Mouse (Mus musculus): ENCODE data around the gene Acad9. TPM values are rescaled to one million over a fixed set of nuclear protein-coding genes. Genes with fewer than 3 reads are reported as not detected.

The Acad9 gene
- polyA plus RNA-seq, 1 experiment from 2014 or later: 77.3 TPM

DNA sequence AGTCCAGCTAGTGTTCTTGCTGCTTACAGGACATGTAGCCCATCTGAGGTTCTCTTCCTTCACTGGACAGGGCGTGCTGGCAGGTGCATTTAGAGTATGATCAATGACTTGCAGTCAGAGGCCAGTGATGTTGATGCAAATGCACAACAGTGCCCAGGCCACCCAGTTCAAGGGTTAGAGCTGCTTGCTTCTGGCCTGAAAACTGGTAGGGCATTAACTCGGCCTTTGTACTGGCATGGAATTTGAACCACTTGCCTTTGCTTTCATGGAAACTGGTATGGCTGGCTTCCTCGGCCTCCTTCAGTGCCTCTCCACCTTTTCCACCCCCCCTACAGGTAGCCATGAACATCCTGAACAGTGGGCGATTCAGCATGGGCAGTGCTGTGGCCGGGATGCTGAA is 14.1 kb downstream of the Acad9 start:
- H3K36me3 ChIP-seq (ENCODE audit: control insufficient read depth, insufficient read depth, low read length): peaks cover 96% of the 10 kb centered on the region
- no peaks in the 10 kb centered on the region for H3K4me1 ChIP-seq (replicated peaks; ENCODE audit: control insufficient read depth, insufficient read depth, low read length)
- H3K4me3 ChIP-seq (ENCODE audit: low read depth, low read length): no peak overlapping the region
- WGBS: 89% methylated on average over 5 of the region's 5 CpGs
- ATAC-seq (replicated peaks; ENCODE audit: low FRiP score, low TSS enrichment, low read depth) (no peak), DNase-seq (ENCODE audit: low spot score) (peak; percentile 29)
- H3K9me3 ChIP-seq (ENCODE audit: control insufficient read depth, low read length): no peaks in the 10 kb centered on the region
- H3K27me3 ChIP-seq (replicated peaks; ENCODE audit: control insufficient read depth, insufficient read depth, low read length): no peaks in the 10 kb centered on the region
- H3K9ac ChIP-seq (ENCODE audit: low read length): no peak overlapping the region
- H3K4me2 ChIP-seq (ENCODE audit: low read length): no peak overlapping the region
- no peak overlapping the region for H3K27ac ChIP-seq (ENCODE audit: low read depth)

DNA sequence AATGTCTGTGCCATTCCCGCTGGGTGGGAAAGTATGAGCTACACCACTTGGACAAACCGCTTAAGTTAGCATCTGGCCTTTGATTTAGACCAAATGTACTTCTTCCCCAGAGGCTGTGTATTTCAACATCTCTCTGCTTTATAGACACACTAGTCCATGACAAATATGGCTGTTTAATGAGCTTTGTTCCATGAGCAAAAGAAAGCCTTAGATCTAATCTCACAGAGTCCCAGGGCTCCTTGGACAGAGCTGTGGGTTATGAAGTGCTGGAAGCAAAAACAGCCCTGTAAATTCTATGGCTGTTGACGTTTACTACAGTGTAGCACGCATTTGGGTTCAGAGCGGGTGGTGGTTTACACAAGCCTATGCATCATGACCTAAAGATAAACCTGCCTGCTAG is 15.0 kb downstream of the Acad9 start:
- H3K4me1 ChIP-seq (replicated peaks; ENCODE audit: control insufficient read depth, insufficient read depth, low read length): no peaks in the 10 kb centered on the region
- H3K27me3 ChIP-seq (replicated peaks; ENCODE audit: control insufficient read depth, insufficient read depth, low read length): no peaks in the 10 kb centered on the region
- H3K4me2 ChIP-seq (ENCODE audit: low read length): no peak overlapping the region
- WGBS: 92% methylated on average over 5 of the region's 5 CpGs
- ATAC-seq (replicated peaks; ENCODE audit: low FRiP score, low TSS enrichment, low read depth): no peak
- DNase-seq (ENCODE audit: low spot score): no peak
- no peak overlapping the region for H3K4me3 ChIP-seq (ENCODE audit: low read depth, low read length)
- no peaks in the 10 kb centered on the region for H3K9me3 ChIP-seq (ENCODE audit: control insufficient read depth, low read length)
- H3K36me3 ChIP-seq (ENCODE audit: control insufficient read depth, insufficient read depth, low read length): peaks cover 96% of the 10 kb centered on the region
- H3K27ac ChIP-seq (ENCODE audit: low read depth): no peak overlapping the region
- no peak overlapping the region for H3K9ac ChIP-seq (ENCODE audit: low read length)

DNA sequence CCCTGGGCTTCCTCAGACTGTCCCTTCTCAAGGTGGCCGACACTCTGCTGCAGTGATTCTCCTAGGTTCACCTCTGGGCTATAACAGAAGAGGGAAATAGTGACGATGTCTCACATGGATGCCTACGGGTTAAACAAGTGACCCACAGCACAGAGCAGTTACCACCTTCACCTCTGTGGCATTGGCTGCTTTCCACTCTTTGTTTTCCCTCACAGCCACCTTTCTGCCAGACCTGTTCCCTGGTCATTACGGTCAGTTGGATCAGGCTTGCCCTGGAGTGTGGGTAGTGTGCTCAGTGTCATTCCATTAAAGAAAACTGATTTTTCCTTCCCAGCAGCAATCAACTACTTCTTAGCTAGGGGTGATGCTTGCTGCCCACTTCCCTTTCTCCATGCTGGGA is 17.1 kb downstream of the Acad9 start:
- DNase-seq (ENCODE audit: low spot score): peak; percentile 27
- H3K4me1 ChIP-seq (replicated peaks; ENCODE audit: control insufficient read depth, insufficient read depth, low read length): no peaks in the 10 kb centered on the region
- WGBS: 98% methylated on average over 4 of the region's 4 CpGs

DNA sequence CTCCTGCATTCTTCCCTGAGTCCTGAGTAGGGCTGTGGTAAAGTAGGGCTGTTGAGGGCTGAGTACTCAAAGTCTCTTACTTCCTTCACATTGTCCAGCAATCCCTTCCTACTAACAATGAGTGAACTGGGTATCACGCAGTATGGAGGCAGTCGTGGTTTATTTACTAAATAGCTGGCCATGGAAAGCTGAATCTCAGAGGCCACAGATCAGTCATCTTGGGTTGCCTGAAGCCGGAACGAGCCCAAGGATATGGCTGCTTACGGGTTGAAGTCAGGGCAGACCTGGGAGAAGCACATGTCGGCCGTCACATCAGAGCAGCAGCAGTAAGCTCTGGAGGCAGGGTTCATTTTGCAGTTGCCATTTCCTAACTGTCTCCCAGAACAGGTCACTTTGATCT is 17.6 kb downstream of the Acad9 start:
- no peak for ATAC-seq (replicated peaks; ENCODE audit: low FRiP score, low TSS enrichment, low read depth)
- no peaks in the 10 kb centered on the region for H3K4me1 ChIP-seq (replicated peaks; ENCODE audit: control insufficient read depth, insufficient read depth, low read length)
- no peak overlapping the region for H3K4me2 ChIP-seq (ENCODE audit: low read length)
- H3K27ac ChIP-seq (ENCODE audit: low read depth): no peak overlapping the region
- no peaks in the 10 kb centered on the region for H3K27me3 ChIP-seq (replicated peaks; ENCODE audit: control insufficient read depth, insufficient read depth, low read length)
- H3K36me3 ChIP-seq (ENCODE audit: control insufficient read depth, insufficient read depth, low read length): peaks cover 93% of the 10 kb centered on the region
- 95% methylated on average over 7 of the region's 7 CpGs for WGBS
- no peaks in the 10 kb centered on the region for H3K9me3 ChIP-seq (ENCODE audit: control insufficient read depth, low read length)
- no peak overlapping the region for H3K4me3 ChIP-seq (ENCODE audit: low read depth, low read length)
- DNase-seq (ENCODE audit: low spot score): peak; percentile 24
- H3K9ac ChIP-seq (ENCODE audit: low read length): no peak overlapping the region

More for the DNA sequence above, 17.1 kb downstream of the Acad9 start:
- Histone ChIP-seq H3K27ac (ENCODE audit: low read depth) (no peak overlapping the region), H3K9me3 (ENCODE audit: control insufficient read depth, low read length) (no peaks in the 10 kb centered on the region), H3K4me3 (ENCODE audit: low read depth, low read length) (no peak overlapping the region), H3K9ac (ENCODE audit: low read length) (no peak overlapping the region), H3K4me2 (ENCODE audit: low read length) (no peak overlapping the region), H3K27me3 (replicated peaks; ENCODE audit: control insufficient read depth, insufficient read depth, low read length) (no peaks in the 10 kb centered on the region), H3K36me3 (ENCODE audit: control insufficient read depth, insufficient read depth, low read length) (peaks cover 94% of the 10 kb centered on the region)
- no peak for ATAC-seq (replicated peaks; ENCODE audit: low FRiP score, low TSS enrichment, low read depth)

DNA sequence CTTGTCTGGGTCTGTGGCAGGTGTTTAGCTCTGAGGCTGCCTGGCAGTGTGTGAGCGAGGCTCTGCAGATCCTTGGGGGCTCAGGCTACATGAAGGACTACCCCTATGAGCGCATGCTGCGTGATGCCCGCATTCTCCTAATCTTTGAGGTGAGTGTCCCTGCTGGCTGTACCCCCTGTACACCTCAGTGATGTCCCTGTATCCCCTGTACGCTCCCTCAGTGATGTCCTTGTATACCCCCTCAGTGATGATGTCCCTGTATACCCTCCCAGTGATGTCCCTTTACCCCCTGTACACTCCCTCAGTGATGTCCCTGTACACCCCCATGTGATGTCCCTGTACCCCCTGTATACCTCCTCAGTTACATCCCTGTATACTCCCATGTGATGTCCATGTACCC is 19.6 kb downstream of the Acad9 start:
- Histone ChIP-seq H3K4me3 (ENCODE audit: low read depth, low read length) (no peak overlapping the region), H3K9ac (ENCODE audit: low read length) (no peak overlapping the region), H3K4me2 (ENCODE audit: low read length) (no peak overlapping the region), H3K27me3 (replicated peaks; ENCODE audit: control insufficient read depth, insufficient read depth, low read length) (no peaks in the 10 kb centered on the region), H3K9me3 (ENCODE audit: control insufficient read depth, low read length) (no peaks in the 10 kb centered on the region), H3K27ac (ENCODE audit: low read depth) (no peak overlapping the region), H3K4me1 (replicated peaks; ENCODE audit: control insufficient read depth, insufficient read depth, low read length) (no peaks in the 10 kb centered on the region), H3K36me3 (ENCODE audit: control insufficient read depth, insufficient read depth, low read length) (peaks cover 91% of the 10 kb centered on the region)
- no peak for ATAC-seq (replicated peaks; ENCODE audit: low FRiP score, low TSS enrichment, low read depth)
- 97% methylated on average over 5 of the region's 5 CpGs for WGBS
- peak; percentile 23 for DNase-seq (ENCODE audit: low spot score)

DNA sequence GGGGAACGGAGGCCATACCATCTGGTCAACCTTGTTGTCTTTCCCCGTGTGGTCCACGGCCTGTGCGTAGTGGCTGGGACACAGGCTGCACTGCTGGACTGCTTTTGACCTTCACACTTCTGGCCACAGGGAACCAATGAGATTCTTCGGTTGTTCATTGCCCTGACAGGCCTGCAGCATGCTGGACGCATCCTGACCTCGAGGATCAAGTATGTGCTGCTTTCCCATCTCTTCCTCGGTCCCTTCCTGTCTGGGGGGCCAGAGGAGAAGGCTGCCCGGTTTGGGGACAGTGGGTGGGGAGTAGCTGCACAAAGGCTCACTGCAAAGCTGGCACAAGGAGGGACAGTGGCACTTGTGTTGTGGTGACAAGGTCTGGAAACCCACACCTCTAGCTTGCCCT is 21.8 kb downstream of the Acad9 start:
- Histone ChIP-seq H3K27me3 (replicated peaks; ENCODE audit: control insufficient read depth, insufficient read depth, low read length) (no peaks in the 10 kb centered on the region), H3K4me1 (replicated peaks; ENCODE audit: control insufficient read depth, insufficient read depth, low read length) (no peaks in the 10 kb centered on the region), H3K4me3 (ENCODE audit: low read depth, low read length) (no peak overlapping the region), H3K27ac (ENCODE audit: low read depth) (no peak overlapping the region), H3K9me3 (ENCODE audit: control insufficient read depth, low read length) (no peaks in the 10 kb centered on the region), H3K9ac (ENCODE audit: low read length) (no peak overlapping the region), H3K4me2 (ENCODE audit: low read length) (no peak overlapping the region), H3K36me3 (ENCODE audit: control insufficient read depth, insufficient read depth, low read length) (peaks cover 80% of the 10 kb centered on the region)
- ATAC-seq (replicated peaks; ENCODE audit: low FRiP score, low TSS enrichment, low read depth) (no peak), DNase-seq (ENCODE audit: low spot score) (no peak)
- 93% methylated on average over 9 of the region's 9 CpGs for WGBS

DNA sequence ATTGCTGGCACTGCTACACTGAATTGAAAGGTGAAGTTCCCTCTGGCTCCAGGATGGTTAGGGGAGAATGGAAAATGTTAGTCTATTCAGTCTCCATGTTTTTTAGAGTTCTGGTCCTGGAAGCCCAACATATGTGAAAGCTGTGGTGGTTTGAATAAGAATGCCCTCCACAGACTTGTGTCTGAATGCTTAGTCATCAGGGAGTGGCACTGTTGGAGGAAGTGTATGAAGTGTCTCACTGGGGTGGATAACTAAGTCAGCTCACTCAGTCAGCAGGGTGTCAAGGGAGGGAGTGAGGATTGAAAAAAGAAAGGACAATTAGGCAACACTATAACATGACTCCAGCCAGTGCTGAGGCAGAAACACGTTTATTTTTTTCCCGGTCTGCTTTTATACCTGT is 29.6 kb downstream of the Acad9 start:
- no peaks in the 10 kb centered on the region for H3K4me1 ChIP-seq (replicated peaks; ENCODE audit: control insufficient read depth, insufficient read depth, low read length)
- DNase-seq (ENCODE audit: low spot score): no peak
- no peak overlapping the region for H3K4me2 ChIP-seq (ENCODE audit: low read length)
- ATAC-seq (replicated peaks; ENCODE audit: low FRiP score, low TSS enrichment, low read depth): no peak
- 83% methylated on average over 2 of the region's 2 CpGs for WGBS
- H3K4me3 ChIP-seq (ENCODE audit: low read depth, low read length): no peak overlapping the region
- peaks cover 10% of the 10 kb centered on the region for H3K36me3 ChIP-seq (ENCODE audit: control insufficient read depth, insufficient read depth, low read length)
- H3K27me3 ChIP-seq (replicated peaks; ENCODE audit: control insufficient read depth, insufficient read depth, low read length): no peaks in the 10 kb centered on the region
- H3K9ac ChIP-seq (ENCODE audit: low read length): no peak overlapping the region
- no peaks in the 10 kb centered on the region for H3K9me3 ChIP-seq (ENCODE audit: control insufficient read depth, low read length)
- no peak overlapping the region for H3K27ac ChIP-seq (ENCODE audit: low read depth)

DNA sequence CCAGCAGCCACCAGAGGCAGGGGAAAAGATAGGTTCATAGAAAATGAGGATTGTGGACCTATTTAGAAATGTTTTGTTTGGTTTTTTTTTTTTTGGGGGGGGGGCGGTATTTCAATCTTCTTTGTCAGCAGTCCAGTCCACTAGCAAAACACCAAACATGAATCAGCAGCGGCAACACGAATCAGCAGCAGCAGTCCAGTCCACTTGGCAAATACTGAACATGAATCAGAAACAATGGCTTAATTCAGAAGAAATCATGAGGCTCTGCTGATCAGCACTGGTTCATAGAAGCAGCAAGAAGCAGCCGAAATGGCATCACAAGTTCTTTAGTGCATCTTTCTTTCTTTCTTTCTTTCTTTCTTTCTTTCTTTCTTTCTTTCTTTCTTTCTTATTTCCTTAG is 50.3 kb downstream of the Acad9 start:
- 75% methylated on average over 4 of the region's 4 CpGs for whole genome bisulfite sequencing

DNA sequence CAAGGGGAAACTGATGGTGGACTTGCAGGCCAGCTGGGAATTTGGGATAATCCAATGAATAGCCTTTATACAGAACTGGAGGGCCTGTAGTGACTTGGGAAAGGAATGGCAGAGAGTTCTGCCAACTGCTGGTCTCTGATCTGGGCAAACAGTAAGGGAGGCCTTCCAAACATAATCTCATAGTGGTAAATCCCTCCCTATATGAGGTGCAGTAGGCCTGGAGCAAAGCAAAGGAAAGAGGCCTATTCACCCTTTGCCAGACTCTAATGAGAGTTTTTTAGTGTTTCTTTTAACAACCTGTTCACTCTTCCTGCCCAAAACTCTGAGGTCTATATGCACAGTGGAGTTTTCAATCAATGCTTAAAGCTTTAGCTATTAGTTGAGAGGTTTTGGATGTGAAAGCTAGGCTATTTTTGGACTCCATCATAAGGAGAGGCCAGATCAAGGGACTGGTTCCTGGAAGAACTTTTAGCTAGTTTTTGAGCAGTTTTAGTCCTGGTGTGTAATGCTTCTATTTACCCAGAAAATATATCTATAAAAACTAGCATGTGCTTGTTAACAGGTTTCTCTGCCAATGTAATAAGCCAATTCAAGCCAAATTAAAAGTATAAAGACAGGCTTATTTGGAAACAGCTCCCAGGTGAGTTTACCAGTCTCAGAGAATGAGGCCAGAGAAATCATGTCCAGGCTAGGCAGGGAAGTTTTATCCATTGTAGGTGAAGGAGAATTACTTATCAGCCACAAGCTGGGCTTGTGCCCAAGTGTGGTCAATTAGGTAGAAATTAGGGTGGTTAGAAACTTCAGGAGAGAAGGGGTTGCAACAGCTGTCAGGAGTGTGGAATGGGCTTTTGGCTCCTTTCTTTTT is 54.1 kb downstream of the Acad9 start:
- no peaks in the 10 kb centered on the region for H3K27me3 ChIP-seq (replicated peaks; ENCODE audit: control insufficient read depth, insufficient read depth, low read length)
- no peak for DNase-seq (ENCODE audit: low spot score)
- ATAC-seq (replicated peaks; ENCODE audit: low FRiP score, low TSS enrichment, low read depth): no peak
- no peak overlapping the region for H3K27ac ChIP-seq (ENCODE audit: low read depth)
- no peak overlapping the region for H3K4me2 ChIP-seq (ENCODE audit: low read length)
- H3K4me3 ChIP-seq (ENCODE audit: low read depth, low read length): no peak overlapping the region
- no peaks in the 10 kb centered on the region for H3K9me3 ChIP-seq (ENCODE audit: control insufficient read depth, low read length)
- H3K9ac ChIP-seq (ENCODE audit: low read length): no peak overlapping the region
- H3K4me1 ChIP-seq (replicated peaks; ENCODE audit: control insufficient read depth, insufficient read depth, low read length): no peaks in the 10 kb centered on the region
- no peaks in the 10 kb centered on the region for H3K36me3 ChIP-seq (ENCODE audit: control insufficient read depth, insufficient read depth, low read length)

More for the DNA sequence above, 50.3 kb downstream of the Acad9 start:
- H3K4me3 ChIP-seq (ENCODE audit: low read depth, low read length): no peak overlapping the region
- H3K4me2 ChIP-seq (ENCODE audit: low read length): no peak overlapping the region
- ATAC-seq (replicated peaks; ENCODE audit: low FRiP score, low TSS enrichment, low read depth): no peak
- no peaks in the 10 kb centered on the region for H3K27me3 ChIP-seq (replicated peaks; ENCODE audit: control insufficient read depth, insufficient read depth, low read length)
- no peak for DNase-seq (ENCODE audit: low spot score)
- no peaks in the 10 kb centered on the region for H3K36me3 ChIP-seq (ENCODE audit: control insufficient read depth, insufficient read depth, low read length)
- H3K4me1 ChIP-seq (replicated peaks; ENCODE audit: control insufficient read depth, insufficient read depth, low read length): no peaks in the 10 kb centered on the region
- H3K9me3 ChIP-seq (ENCODE audit: control insufficient read depth, low read length): no peaks in the 10 kb centered on the region
- H3K27ac ChIP-seq (ENCODE audit: low read depth): no peak overlapping the region
- H3K9ac ChIP-seq (ENCODE audit: low read length): no peak overlapping the region
